Mouse (Mus musculus): ENCODE data around the gene Tnr.

Gene Tnr

DNA sequence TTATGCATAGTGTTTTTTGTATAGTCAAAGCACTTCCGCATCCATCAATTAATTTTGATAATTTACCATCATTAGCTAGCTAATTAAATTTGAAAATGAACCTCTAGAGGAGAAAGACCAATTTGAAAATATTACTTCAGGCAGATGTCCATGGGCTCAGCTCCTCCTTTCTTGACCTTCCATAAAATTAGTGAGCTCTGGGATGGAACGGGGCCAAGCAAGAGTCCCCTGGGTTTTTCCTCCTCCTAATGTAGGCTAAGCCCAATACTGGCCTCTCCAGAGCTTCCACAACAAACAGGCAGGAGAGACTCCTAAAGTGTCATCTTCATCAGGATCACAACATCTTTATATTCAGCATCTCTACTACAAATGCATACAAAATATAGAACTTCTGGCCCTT lies 455.5 kb downstream of the Tnr start:
- DNase-seq = peak; percentile 84

GRCm38 (mm10) chr1:159980355-159980754 lies 456.8 kb downstream of the Tnr start:
- peak; percentile 64 for DNase-seq

All from kidney, postnatal 10 days (tissue).